Mouse (Mus musculus): ENCODE data around the gene 1810010H24Rik. TPM values are rescaled to one million over a fixed set of nuclear protein-coding genes. Genes with fewer than 3 reads are reported as not detected.

1810010H24Rik gene
- total RNA-seq (2023): 0.31 TPM

DNA sequence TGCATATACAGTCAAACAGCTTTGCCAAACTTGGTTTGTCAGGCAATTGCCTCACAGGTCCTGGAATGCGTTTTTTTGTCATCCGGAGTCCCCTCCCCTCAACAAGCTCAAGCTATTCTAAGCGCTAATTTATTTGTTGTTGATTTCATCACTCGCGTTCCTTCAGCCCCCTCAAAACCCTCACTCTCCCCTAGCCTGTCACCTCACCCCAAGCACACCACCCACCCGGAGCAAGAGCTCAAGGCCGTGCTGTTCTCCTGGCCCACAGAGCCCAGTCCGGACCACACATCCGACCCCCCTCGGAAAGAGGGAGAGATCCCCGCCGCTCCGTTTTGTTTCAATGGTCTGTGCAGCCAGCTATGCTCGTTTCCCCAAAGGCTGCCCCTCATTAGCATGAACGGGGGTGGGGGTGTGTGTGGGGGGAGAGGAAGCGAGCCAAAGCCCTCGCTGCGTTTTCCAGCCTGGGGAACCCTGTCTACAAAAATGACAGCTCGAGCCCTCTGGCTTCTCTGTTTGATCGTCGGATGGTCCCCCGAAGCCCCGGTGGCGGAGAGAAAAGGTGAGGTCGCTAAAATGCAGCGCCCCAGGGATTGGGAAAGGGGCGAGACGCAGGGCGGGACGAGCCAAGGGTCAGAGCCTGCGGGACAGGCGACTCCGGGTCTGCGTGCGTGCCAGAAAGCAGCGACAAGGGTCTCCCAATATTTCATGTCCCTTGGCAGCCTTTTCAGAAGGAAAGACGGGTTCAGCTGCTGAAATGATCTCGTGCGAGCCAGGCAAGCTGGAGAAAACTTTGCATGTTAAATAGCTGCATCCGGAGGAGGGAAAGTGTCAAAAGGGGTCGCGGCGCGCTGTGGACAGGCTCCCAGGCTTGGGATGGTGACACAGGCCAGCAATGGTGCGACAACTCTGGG is at the start of gene 1810010H24Rik:
TSS of gene 1810010H24Rik (plus strand) at position 271 of the 911 bp plus-strand sequence.

DNA sequence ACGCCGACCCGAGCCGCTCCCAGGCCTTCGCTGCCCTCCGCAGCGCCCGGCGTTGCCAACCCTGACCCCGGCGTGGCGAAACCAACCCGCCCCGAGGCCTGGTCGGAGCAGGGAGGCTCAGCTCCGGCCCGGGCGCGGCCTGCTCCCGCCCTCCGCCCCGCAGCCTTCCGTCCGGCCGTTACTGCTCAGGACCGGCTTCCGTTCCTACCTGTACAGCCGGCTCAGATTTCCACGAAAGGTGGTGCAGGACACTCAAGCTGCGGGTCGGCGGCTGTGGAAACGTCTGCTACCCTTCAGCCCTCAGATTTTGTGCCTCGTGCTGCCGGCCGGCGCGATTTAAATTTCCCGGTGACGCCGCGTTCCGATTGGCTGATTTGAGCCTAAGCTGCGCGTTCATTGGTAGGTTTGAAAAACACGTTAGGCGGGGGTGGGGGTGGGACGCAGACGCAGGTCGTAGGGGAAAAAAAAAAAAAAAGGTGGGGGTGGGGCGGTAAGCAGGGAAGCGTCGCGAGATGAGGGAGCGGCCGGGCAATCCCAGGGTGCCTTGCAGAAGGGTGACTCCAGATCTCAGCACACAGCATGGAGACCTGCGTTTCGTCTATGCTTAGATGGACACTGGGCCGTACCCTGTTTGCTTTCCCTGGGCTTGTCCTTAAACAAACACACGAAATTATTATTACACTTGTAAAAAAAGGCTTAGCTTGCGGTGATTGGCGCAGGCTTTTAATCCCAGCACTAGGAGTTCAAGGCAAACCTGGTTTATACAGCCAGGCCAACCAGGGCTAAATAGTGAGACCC is 26.1 kb upstream of the 1810010H24Rik start, which contains the start of gene Kpna2:
TSS of gene Kpna2 (minus strand) at position 391 of the 798 bp plus-strand sequence.

Other genes starting within 250 kb of the 1810010H24Rik start
- 87.1 TPM for gene Polg2, start 246.1 kb upstream of the 1810010H24Rik start, total RNA-seq (2023)
- 2,692 TPM for gene Ddx5, start 236.5 kb upstream of the 1810010H24Rik start, total RNA-seq (2023)
- 35.0 TPM for gene Cep95, start 236.4 kb upstream of the 1810010H24Rik start, total RNA-seq (2023)
- 51.3 TPM for gene Smurf2, start 105.0 kb upstream of the 1810010H24Rik start, total RNA-seq (2023)
- gene Kpna2, start 26.1 kb upstream of the 1810010H24Rik start, total RNA-seq (2023): 10.6 TPM
- 150 TPM for gene Bptf, start 106.4 kb downstream of the 1810010H24Rik start, total RNA-seq (2023)
- 37.7 TPM for gene Nol11, start 163.7 kb downstream of the 1810010H24Rik start, total RNA-seq (2023)

Data from CD8-positive naive resting alpha-beta T cell, adult 57 days (primary cell).